Mouse (Mus musculus): ENCODE measurements around the gene Robo2.

GRCm38 (mm10) chr16:74448025-74448424 lies 36.4 kb upstream of the Robo2 start:
- TF ChIP-seq POLR2A (IDR thresholded peaks at IDR 0.05; ENCODE audit: borderline replicate concordance, low read depth, low read length): no peak
- no peak for TF ChIP-seq CTCF (IDR thresholded peaks at IDR 0.05; ENCODE audit: low read depth, low read length)
